Mouse (Mus musculus): Measurements from ENCODE around the gene Faap100.
"Not testable (repeated sequence)": the region's sequence is repeated elsewhere in the genome, so short reads cannot be mapped to it uniquely, and the experiment has no call there.

GRCm38 (mm10) chr11:120352093-120352350, 26.5 kb downstream of the Faap100 start:
- TF ChIP-seq MAFK (IDR thresholded peaks at IDR 0.05; ENCODE audit: insufficient read depth, low read depth, low read length); CHD2 (IDR thresholded peaks at IDR 0.05; ENCODE audit: low read depth, low read length); ZC3H11A (IDR thresholded peaks at IDR 0.05; ENCODE audit: borderline replicate concordance, low read depth, low read length); ZNF384 (IDR thresholded peaks at IDR 0.05; ENCODE audit: low read depth, low read length); HCFC1 (IDR thresholded peaks at IDR 0.05; ENCODE audit: borderline replicate concordance, insufficient read depth, low read length): not testable (repeated sequence)
